Mouse (Mus musculus): ENCODE data around the gene Dock2. TPM values are rescaled to one million over a fixed set of nuclear protein-coding genes. Genes with fewer than 3 reads are reported as not detected.

Dock2 gene
- total RNA-seq, 2 experiments from 2014 or later, result 3.5 to 3.7 TPM

DNA sequence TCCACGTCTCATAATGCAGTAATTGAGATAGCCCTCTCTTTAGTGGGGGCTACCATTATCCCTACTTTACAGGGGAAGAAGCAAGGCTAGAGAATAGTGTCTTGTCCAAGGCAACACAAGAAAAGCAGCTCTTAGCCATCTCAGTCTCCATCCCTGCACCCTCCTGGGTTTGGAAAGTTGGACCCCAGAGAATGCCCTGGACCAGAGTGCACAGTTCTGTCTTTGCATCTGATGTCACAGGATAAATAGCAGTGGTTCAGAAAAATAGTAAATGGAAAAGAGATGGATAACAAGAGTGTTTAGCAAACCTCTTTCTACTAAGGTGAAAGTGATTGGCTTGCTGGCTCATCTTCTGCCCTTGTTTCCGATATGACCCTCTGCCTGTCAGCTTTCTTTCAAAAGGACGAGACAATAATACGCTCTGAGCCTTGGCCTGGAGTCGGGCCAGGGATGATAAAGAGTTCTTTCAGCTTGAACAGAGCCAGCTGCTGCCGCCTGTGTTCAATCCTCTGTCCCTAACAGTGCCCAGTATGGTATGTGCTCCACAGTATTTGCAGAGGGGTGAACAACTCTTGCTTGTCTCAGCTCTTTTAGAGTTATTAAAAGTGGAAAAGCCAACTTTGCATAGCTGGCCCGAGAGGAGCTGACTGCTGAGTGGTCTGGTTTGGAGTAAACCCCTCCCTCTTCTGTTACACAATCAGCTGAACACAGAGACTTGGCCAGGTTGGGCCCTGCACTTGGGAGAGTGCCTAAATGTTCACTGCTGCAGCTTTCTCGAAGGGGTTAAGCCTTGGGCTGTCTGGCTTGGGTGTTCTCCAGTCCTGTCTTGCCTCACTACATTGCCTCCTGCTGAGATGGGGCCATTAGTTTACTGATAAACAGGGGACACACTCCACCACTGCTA is 602.2 kb downstream of the Dock2 start:
- DNase-seq (ENCODE audit: low spot score in 2 of 2), result peak; percentile 33 to 38
- intact Hi-C loops (cut with DNase I), result no loop called here

- DNase-seq (ENCODE audit: low spot score in 2 of 2), result no peak
- intact Hi-C loops (cut with DNase I), result no loop called here
Measured at GRCm38 (mm10) chr11:34178752-34179151, 604.9 kb downstream of the Dock2 start.

Other genes with a start within 250 kb of the Dock2 start
- gene Spdl1, start 49.7 kb upstream of the Dock2 start, total RNA-seq (2021), result under 1 TPM; 0.32 to 0.73 TPM

All from left cerebral cortex, postnatal 25 days (tissue).